Mouse (Mus musculus): ENCODE measurements around the gene Zfp626. TPM values are rescaled to one million over a fixed set of nuclear protein-coding genes. Genes with fewer than 3 reads are reported as not detected.
"Not testable (repeated sequence)": the region's sequence is repeated elsewhere in the genome, so short reads cannot be mapped to it uniquely, and the experiment has no call there.

Zfp626 gene
- total and polyA plus RNA-seq, 3 experiments, result 3.2 to 4.0 TPM; not detected in 1

GRCm38 (mm10) chr7:27789306-27789705, 17.7 kb upstream of the Zfp626 start:
- Histone ChIP-seq H3K79me2 (ENCODE audit: control insufficient read depth, insufficient read depth, low read length, poor library complexity) (no peaks in the 10 kb centered on the region), H3K36me3 (ENCODE audit: control insufficient read depth in 1 of 2, insufficient read depth in 2 of 2, low read length in 2 of 2) (no peaks in the 10 kb centered on the region), H3K4me3 (ENCODE audit: control insufficient read depth in 1 of 2, insufficient read depth in 1 of 2, low read depth in 2 of 2, low read length in 2 of 2) (no peak overlapping the region), H3K27me3 (ENCODE audit: control insufficient read depth in 1 of 2, insufficient read depth in 2 of 2, low read length in 2 of 2) (peaks cover 0 to 1% of the 10 kb centered on the region in 2 experiments; a peak in 1 of 4 replicates), H3K9ac (ENCODE audit: control insufficient read depth, low read depth, low read length, poor library complexity, severe bottlenecking) (no peak overlapping the region), H3K4me1 (ENCODE audit: control insufficient read depth in 1 of 2, insufficient read depth in 2 of 2, low read length in 2 of 2) (no peaks in the 10 kb centered on the region), H3K9me3 (replicated peaks; ENCODE audit: insufficient read depth, low read length) (no peaks in the 10 kb centered on the region), H3K27ac (ENCODE audit: control insufficient read depth, low read depth, low read length) (no peak overlapping the region)
- no peak for TF ChIP-seq MAFK (IDR thresholded peaks at IDR 0.05; ENCODE audit: borderline replicate concordance, low read depth, low read length)
- TF ChIP-seq JUND (IDR thresholded peaks at IDR 0.05; ENCODE audit: low read depth, low read length), result no peak
- TF ChIP-seq POLR2A (IDR thresholded peaks at IDR 0.05; ENCODE audit: control insufficient read depth in 1 of 2, insufficient read depth in 1 of 2, low read depth in 1 of 2, low read length in 2 of 2, poor library complexity in 1 of 2), result no peak
- TF ChIP-seq NRF1 (IDR thresholded peaks at IDR 0.05; ENCODE audit: insufficient read depth, low read depth, low read length, poor library complexity, severe bottlenecking), result no peak
- TF ChIP-seq USF1 (IDR thresholded peaks at IDR 0.05; ENCODE audit: low read depth, low read length), result no peak
- TF ChIP-seq ELF1 (IDR thresholded peaks at IDR 0.05; ENCODE audit: low read depth, low read length), result no peak
- no peak for TF ChIP-seq MYB (IDR thresholded peaks at IDR 0.05; ENCODE audit: low read depth, low read length)
- TF ChIP-seq HCFC1 (IDR thresholded peaks at IDR 0.05; ENCODE audit: low read depth, low read length), result no peak
- TF ChIP-seq CHD1 (IDR thresholded peaks at IDR 0.05; ENCODE audit: low read depth, low read length), result no peak
- DNase-seq (ENCODE audit: low read depth, low spot score), result no peak

- H3K4me1 ChIP-seq (ENCODE audit: control insufficient read depth in 1 of 2, insufficient read depth in 2 of 2, low read length in 2 of 2); H3K9ac ChIP-seq (ENCODE audit: control insufficient read depth, low read depth, low read length, poor library complexity, severe bottlenecking); H3K4me3 ChIP-seq (ENCODE audit: control insufficient read depth in 1 of 2, insufficient read depth in 1 of 2, low read depth in 2 of 2, low read length in 2 of 2); H3K9me3 ChIP-seq (replicated peaks; ENCODE audit: insufficient read depth, low read length); H3K27ac ChIP-seq (ENCODE audit: control insufficient read depth, low read depth, low read length); H3K27me3 ChIP-seq (ENCODE audit: control insufficient read depth in 1 of 2, insufficient read depth in 2 of 2, low read length in 2 of 2); DNase-seq (ENCODE audit: low read depth, low spot score); H3K36me3 ChIP-seq (ENCODE audit: control insufficient read depth in 1 of 2, insufficient read depth in 2 of 2, low read length in 2 of 2); H3K79me2 ChIP-seq (ENCODE audit: control insufficient read depth, insufficient read depth, low read length, poor library complexity): not testable (repeated sequence)
Measured at GRCm38 (mm10) chr7:27793865-27794264, 13.1 kb upstream of the Zfp626 start.

GRCm38 (mm10) chr7:27794566-27794965, 12.4 kb upstream of the Zfp626 start:
- H3K36me3 ChIP-seq (ENCODE audit: control insufficient read depth in 1 of 2, insufficient read depth in 2 of 2, low read length in 2 of 2), result no peaks in the 10 kb centered on the region
- TF ChIP-seq USF1 (IDR thresholded peaks at IDR 0.05; ENCODE audit: low read depth, low read length) (no peak), JUND (IDR thresholded peaks at IDR 0.05; ENCODE audit: low read depth, low read length) (no peak), MYC (IDR thresholded peaks at IDR 0.05; ENCODE audit: low read depth, low read length) (no peak), TAL1 (IDR thresholded peaks at IDR 0.05; ENCODE audit: low read length) (no peak), POLR2AphosphoS2 (IDR thresholded peaks at IDR 0.05; ENCODE audit: low read length) (no peak), MYB (IDR thresholded peaks at IDR 0.05; ENCODE audit: low read depth, low read length) (no peak), ZKSCAN1 (IDR thresholded peaks at IDR 0.05; ENCODE audit: low read depth, low read length) (no peak), RAD21 (IDR thresholded peaks at IDR 0.05; ENCODE audit: low read depth, low read length) (no peak), CHD1 (IDR thresholded peaks at IDR 0.05; ENCODE audit: low read depth, low read length) (no peak), NELFE (IDR thresholded peaks at IDR 0.05; ENCODE audit: low read depth, low read length) (no peak), TBP (IDR thresholded peaks at IDR 0.05; ENCODE audit: low read depth, low read length) (no peak), E2F4 (IDR thresholded peaks at IDR 0.05; ENCODE audit: borderline replicate concordance, low read depth, low read length) (no peak), MXI1 (IDR thresholded peaks at IDR 0.05; ENCODE audit: low read depth, low read length) (no peak), CTCF (IDR thresholded peaks at IDR 0.05 in 2 of 3, conservative IDR thresholded peaks at IDR 0.05 in 1 of 3; ENCODE audit: control insufficient read depth in 1 of 3, insufficient read depth in 1 of 3, low read depth in 2 of 3, low read length in 3 of 3, poor library complexity in 1 of 3, severe bottlenecking in 1 of 3) (no peak), ZMIZ1 (IDR thresholded peaks at IDR 0.05; ENCODE audit: low read depth, low read length) (no peak), ELF1 (IDR thresholded peaks at IDR 0.05; ENCODE audit: low read depth, low read length) (no peak), CHD2 (IDR thresholded peaks at IDR 0.05; ENCODE audit: low read length) (no peak)
- peaks cover 0 to 1% of the 10 kb centered on the region in 2 experiments; a peak in 2 of 4 replicates for H3K27me3 ChIP-seq (ENCODE audit: control insufficient read depth in 1 of 2, insufficient read depth in 2 of 2, low read length in 2 of 2)
- no peaks in the 10 kb centered on the region for H3K4me1 ChIP-seq (ENCODE audit: control insufficient read depth in 1 of 2, insufficient read depth in 2 of 2, low read length in 2 of 2)
- no peak for DNase-seq (ENCODE audit: low read depth, low spot score)
- H3K9ac ChIP-seq (ENCODE audit: control insufficient read depth, low read depth, low read length, poor library complexity, severe bottlenecking), result no peak overlapping the region
- no peaks in the 10 kb centered on the region for H3K79me2 ChIP-seq (ENCODE audit: control insufficient read depth, insufficient read depth, low read length, poor library complexity)
- H3K9me3 ChIP-seq (replicated peaks; ENCODE audit: insufficient read depth, low read length), result no peaks in the 10 kb centered on the region
- no peak overlapping the region for H3K4me3 ChIP-seq (ENCODE audit: control insufficient read depth in 1 of 2, insufficient read depth in 1 of 2, low read depth in 2 of 2, low read length in 2 of 2)
- no peak overlapping the region for H3K27ac ChIP-seq (ENCODE audit: control insufficient read depth, low read depth, low read length)

All from MEL (cell line).